Mouse (Mus musculus) leukemia stem cell, adult 10-12 weeks (primary cell): ENCODE measurements around the gene Otogl. TPM values are rescaled to one million over a fixed set of nuclear protein-coding genes. Genes with fewer than 3 reads are reported as not detected.

Source experiments
- polyA plus RNA-seq: library from polyadenylated mRNA; stranded (reverse); fragments of >175 nt; gene quantifications from 2 replicates; pipeline ENCODE4 v1.2.3, GENCODE M21; 2012; ENCODE audit warnings: low replicate concordance

The Otogl gene
- polyA plus RNA-seq = not detected in 2 replicates

DNA sequence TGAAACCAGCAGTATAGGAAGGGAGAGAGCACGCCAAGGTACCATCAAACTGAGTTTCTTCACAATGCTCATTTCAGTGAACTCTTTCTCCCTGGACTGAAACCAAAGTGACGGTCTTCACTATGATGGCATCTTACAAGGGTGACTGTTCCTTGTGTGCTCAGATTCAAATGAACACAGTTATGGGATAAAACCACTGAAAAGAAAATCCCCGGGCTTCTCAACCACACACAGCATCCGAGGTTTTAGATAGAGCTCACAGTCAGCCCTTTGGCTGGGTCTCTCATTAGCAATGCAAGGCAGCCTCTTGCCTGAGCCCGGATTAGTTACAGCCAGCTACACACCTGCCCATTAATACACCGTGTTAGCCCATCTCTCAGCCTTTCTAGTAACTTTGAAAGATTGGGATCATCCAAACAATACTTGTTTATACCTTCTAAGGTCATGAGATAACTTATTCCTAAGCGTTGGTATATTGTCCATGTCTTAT, at the start of gene Otogl:
TSS of gene Otogl (minus strand) at position 51 of the 490 bp plus-strand sequence.

DNA sequence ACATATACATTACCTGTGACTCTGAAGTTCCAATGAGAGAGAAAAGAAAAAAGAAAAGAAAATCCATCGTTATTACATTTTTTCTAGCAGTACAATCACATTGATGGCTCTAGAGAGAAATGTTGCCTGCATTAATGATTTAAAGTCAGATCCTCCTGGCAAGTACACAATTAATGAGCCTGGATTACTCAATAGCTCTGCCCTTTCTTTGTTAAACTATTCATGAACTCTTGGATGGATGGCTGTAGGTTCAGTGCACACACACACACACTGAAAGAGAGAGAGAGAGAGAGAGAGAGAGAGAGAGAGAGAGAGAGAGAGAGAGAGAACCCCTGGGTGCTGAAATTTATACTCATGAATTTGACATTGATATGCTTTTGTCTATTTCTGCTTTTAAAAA, 192.1 kb downstream of the Otogl start, which contains the start of gene Ptprq:
TSS of gene Ptprq (minus strand) at position 246 of the 400 bp plus-strand sequence.

Other genes starting within 250 kb of the Otogl start
- not detected in 2 replicates for gene Ptprq, start 192.1 kb downstream of the Otogl start, polyA plus RNA-seq